Mouse (Mus musculus): ENCODE data around the gene Fbxo47. TPM values are rescaled to one million over a fixed set of nuclear protein-coding genes. Genes with fewer than 3 reads are reported as not detected.

Gene Fbxo47
- total RNA-seq (2021), result not detected
- long read RNA-seq, experiment 1, partial matches to known transcripts, result 0 of 2 reads
- long read RNA-seq, experiment 1, other reads (novel, unspliced or antisense), result 2 of 2 reads
- long read RNA-seq, experiment 2, partial matches to known transcripts, result 0 of 2 reads
- long read RNA-seq, experiment 2, other reads (novel, unspliced or antisense), result 2 of 2 reads

DNA sequence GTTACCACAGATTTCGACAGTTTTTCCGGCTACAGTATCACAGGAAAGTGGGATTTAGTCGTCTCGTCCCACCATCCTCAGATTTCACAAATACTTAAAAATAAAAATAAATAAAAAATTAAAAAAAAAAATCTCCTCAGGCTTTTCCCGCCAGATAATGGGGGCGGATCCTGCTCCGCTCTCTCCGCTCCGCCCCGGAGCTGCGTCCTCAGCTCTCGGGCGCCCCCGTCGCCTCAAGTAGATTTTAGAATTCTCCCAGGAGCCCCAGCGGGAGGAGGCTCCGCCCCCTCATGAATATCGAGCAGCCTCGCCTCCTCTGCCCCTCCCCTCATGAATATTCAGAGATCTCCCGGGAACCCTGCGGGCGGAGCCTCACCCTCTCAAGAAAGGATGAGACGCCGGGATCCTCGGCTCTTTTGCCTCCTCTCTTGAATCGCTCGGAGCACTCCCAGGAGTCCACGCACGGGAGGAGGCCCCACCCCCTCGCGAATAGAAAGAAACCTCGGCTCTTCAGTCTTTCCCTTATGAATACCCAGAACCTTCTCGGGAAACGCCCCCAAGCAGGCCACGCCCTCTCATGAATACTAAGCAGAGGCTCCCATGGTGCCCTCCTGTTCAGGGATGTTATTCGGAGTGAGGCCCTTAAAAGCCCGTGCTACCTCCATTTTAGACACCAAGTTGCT lies at the start of gene Fbxo47:
Fbxo47 (minus strand) TSS at position 237 of the 683 bp plus-strand sequence.
- peak; percentile 94 to 95 for DNase-seq
- intact Hi-C loops (cut with DNase I), result loop anchor here (2.0 kb wide), 2 partner anchors 85 to 91 kb away; partner anchors contain the start of gene Lasp1

DNA sequence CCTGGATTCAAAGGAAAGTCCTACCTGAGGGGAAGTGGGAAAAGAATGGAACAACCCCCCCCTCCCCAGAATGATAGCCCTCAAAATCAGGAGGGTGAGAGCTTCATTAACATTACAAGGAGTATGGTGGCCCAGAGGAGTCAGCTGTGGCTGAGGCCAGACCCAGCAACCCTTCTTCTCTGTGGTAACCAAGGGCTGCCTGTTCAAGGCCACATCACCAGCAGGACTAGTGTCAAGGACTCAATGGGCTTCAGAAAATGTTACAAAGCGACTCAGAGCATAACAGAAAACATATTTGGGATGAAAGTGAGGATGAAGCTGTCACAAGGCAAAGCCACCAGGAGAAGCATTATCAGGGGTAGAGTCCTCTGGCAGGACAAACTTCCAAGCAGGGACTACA lies 49.6 kb upstream of the Fbxo47 start:
- intact Hi-C loops (cut with DNase I), result no loop called here
- no peak for DNase-seq

DNA sequence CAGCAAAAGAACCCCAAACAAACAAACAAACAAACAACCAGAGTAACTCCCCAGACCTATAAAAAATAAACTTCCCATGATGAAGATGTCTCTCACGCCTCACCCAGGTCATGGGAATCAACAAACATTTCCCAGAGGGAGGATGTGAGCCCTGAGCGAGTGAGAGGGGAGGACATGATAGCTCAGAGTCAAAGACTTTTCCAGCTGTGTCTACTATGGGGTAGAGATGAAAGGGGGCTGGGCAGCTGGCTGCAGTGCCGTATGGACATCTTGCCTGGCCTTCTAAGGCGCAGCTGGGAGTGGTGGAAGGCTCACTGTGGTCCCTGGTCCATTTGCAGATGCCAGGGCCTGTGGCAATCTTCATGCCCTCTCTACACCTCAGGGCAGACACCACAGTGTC lies 45.0 kb upstream of the Fbxo47 start:
- intact Hi-C loops (cut with DNase I), result no loop called here
- DNase-seq, result no peak

DNA sequence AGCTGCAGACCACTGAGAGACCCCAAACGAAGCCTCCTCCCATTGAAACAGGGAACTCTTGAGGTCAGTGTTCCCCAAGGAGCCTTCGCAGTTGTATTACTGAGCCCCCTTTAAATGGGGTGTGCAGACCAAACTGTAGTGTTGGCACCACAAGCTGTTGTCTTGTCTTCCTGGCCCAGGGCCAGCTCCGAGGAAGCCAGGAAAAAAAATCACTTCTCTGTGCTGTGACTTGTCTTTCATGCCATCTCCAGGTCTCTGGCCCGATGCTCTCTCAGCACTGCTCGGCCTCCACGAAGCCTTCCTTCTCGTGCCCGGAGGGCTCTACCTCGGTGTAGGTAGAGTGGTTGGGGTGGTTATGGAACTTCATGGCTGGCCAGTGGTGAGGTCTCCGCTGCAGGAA lies 40.3 kb upstream of the Fbxo47 start:
- no peak for DNase-seq
- intact Hi-C loops (cut with DNase I), result no loop called here

- intact Hi-C loops (cut with DNase I), result no loop called here
- no peak for DNase-seq
Measured at GRCm38 (mm10) chr11:97923639-97924038, 39.7 kb upstream of the Fbxo47 start.

GRCm38 (mm10) chr11:97915974-97916503 lies 32.1 kb upstream of the Fbxo47 start:
- intact Hi-C loops (cut with DNase I), result loop anchor here (5.0 kb wide), 1 partner anchor 61 kb away; no protein-coding TSS in a partner anchor
- DNase-seq, result no peak

- intact Hi-C loops (cut with DNase I), result loop anchor here (5.0 kb wide), 1 partner anchor 62 kb away; no protein-coding TSS in a partner anchor
- DNase-seq, result no peak
Measured at GRCm38 (mm10) chr11:97915471-97915870, 31.5 kb upstream of the Fbxo47 start.

GRCm38 (mm10) chr11:97913111-97913510 lies 29.2 kb upstream of the Fbxo47 start:
- intact Hi-C loops (cut with DNase I), result no loop called here
- no peak for DNase-seq

DNA sequence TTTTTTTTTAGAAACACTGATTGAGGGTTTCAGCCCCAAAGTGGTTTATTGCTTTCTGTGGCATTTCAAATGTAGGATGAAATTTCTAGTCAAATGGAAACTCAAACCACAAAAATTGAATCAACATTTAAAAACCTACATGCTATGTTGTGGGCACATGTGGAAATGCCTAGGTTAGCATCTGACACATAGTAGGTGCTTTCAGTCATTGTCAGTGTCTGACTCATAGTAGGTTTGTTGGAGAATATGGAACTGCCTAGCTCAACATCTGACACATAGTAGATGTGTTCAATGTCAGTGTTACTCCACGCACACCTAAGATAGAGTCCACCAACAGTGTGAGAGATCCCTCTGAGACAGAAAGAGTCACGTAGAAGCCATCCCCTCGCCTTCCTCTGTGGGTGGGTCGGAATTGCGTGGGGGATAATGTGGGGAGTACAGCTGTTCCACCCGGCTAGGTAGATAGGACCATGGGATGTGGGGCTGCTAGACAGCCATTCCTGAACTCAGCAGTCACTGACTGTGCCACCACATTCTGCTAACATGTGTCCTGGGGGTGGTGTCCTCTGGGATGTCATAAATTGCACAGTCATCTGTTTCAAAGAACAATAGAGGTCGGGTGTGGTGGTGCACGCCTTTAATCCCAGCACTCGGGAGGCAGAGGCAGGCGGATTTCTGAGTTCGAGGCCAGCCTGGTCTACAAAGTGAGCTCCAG lies 24.8 kb upstream of the Fbxo47 start:
- DNase-seq, result no peak
- intact Hi-C loops (cut with DNase I), result no loop called here

DNA sequence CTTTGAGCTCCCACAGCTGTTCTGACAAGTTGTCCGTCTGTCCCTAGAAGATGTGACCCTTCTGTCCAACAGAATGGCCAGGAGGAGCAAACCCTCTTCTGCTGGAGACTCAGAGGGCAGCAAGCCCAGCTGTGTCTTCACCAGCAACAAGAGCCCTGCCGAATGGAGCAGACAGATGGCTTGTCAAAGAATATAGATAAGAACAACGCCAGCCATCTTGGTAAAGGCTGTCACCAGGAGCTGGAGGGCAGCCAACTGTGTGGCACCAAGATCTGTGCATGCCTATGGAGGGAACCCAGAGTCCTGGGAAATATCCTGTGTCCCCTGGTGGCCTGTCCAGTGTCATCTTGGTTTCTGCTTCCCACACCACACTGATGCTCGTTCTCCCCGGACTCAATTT lies 24.0 kb upstream of the Fbxo47 start:
- DNase-seq, result no peak
- intact Hi-C loops (cut with DNase I), result no loop called here

DNA sequence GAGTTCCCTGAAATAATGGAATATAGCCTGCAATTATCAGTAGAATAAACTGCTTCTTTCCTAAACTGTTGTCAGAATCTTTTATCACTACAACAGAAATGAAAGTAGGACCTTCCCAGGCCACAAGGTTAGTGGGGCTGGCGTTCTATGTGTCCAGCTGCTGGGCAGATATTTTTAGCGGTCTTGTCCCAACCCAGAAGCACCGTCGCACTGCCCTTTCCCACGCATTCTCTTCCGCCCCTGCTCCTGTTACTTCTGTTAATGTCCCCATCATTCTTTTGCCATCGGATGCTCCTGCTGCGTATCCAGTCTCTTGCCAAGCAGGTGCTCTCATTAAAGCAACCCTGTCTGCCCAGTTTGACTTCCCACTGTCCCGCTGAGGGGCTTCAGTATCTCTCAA lies 23.0 kb upstream of the Fbxo47 start:
- DNase-seq, result no peak
- intact Hi-C loops (cut with DNase I), result no loop called here

GRCm38 (mm10) chr11:97905941-97906340 lies 22.0 kb upstream of the Fbxo47 start:
- intact Hi-C loops (cut with DNase I), result no loop called here
- no peak for DNase-seq

- intact Hi-C loops (cut with DNase I), result no loop called here
- DNase-seq, result no peak
Measured at GRCm38 (mm10) chr11:97905540-97905939, 21.6 kb upstream of the Fbxo47 start.

DNA sequence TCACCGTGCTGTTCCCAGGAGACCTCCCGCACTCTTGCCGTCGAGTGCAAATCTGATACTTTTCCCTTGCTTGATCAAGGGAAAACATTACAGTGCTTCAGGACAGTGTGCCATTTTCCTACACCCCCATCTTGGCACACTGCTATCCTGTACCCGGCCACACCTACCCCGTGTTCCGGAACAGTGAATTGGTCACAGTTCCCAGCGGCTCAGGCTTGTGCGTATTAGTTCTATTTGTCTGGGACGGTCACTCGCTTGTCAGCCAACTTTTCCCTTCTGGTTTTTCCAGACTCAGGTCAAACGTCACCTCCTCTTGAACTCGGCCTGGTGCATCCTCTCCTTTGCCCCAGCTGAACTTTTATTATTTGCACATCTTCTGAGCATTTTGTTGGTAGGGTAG lies 20.8 kb upstream of the Fbxo47 start:
- no peak for DNase-seq
- intact Hi-C loops (cut with DNase I), result no loop called here

- intact Hi-C loops (cut with DNase I), result no loop called here
- DNase-seq, result no peak
Measured at GRCm38 (mm10) chr11:97901806-97902205, 17.9 kb upstream of the Fbxo47 start.

DNA sequence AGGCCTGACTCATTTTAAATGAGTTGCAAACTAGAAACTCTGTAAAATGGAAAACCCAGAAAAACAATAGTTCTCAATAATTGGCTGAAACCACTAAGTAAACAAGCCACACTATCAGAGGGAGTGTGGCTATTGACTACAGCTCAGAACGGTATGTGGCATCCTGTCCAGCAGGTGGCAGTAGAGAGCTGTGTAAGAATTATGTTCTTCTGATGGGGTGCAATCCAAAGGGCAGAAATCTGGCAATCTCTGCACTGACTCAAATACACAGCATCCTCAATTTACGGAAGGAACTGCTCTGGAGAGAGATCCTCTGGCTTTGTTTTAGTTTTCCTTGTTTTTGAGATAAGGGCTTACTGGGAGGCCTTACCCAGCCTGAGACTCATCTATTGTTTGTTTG lies 15.9 kb upstream of the Fbxo47 start:
- DNase-seq, result peak; percentile 71 to 83
- intact Hi-C loops (cut with DNase I), result loop anchor here (1.0 to 5.0 kb wide), 2 partner anchors 87 to 177 kb away; no protein-coding TSS in a partner anchor

- no peak for DNase-seq
- intact Hi-C loops (cut with DNase I), result loop anchor here (5.0 kb wide), 1 partner anchor 180 kb away; no protein-coding TSS in a partner anchor
Measured at GRCm38 (mm10) chr11:97897568-97898185, 13.7 kb upstream of the Fbxo47 start.

- DNase-seq, result no peak
- intact Hi-C loops (cut with DNase I), result loop anchor here (5.0 kb wide), 1 partner anchor 181 kb away; no protein-coding TSS in a partner anchor
Measured at GRCm38 (mm10) chr11:97896655-97897054, 12.7 kb upstream of the Fbxo47 start.

- no peak for DNase-seq
- intact Hi-C loops (cut with DNase I), result no loop called here
Measured at GRCm38 (mm10) chr11:97891821-97892220, 7.9 kb upstream of the Fbxo47 start.

- intact Hi-C loops (cut with DNase I), result loop anchor here (2.0 kb wide), 1 partner anchor 93 kb away; no protein-coding TSS in a partner anchor
- no peak for DNase-seq
Measured at GRCm38 (mm10) chr11:97885296-97885915, 1.5 kb upstream of the Fbxo47 start.

Data from gastrocnemius, postnatal 36 days (tissue).